Mouse (Mus musculus): ENCODE data around the gene Prss41. TPM values are rescaled to one million over a fixed set of nuclear protein-coding genes. Genes with fewer than 3 reads are reported as not detected.

Gene Prss41
- polyA plus RNA-seq, 1 experiment from 2014 or later: 3.1 TPM

- TF ChIP-seq CTCF (IDR thresholded peaks at IDR 0.05; ENCODE audit: low read depth): peak; percentile 88
- DNase-seq (ENCODE audit: low spot score): peak; percentile 85
- H3K27ac ChIP-seq: no peak overlapping the region
- H3K36me3 ChIP-seq (ENCODE audit: insufficient read depth, low read length): no peaks in the 10 kb centered on the region
- H3K9ac ChIP-seq (ENCODE audit: low read depth, low read length): no peak overlapping the region
- H3K27me3 ChIP-seq (ENCODE audit: insufficient read depth, low read length): no peaks in the 10 kb centered on the region
- ATAC-seq (replicated peaks; ENCODE audit: low FRiP score, low read depth): no peak
- no peak overlapping the region for H3K4me2 ChIP-seq (ENCODE audit: low read length)
- no peaks in the 10 kb centered on the region for H3K4me1 ChIP-seq (replicated peaks; ENCODE audit: insufficient read depth, low read length)
- no peak overlapping the region for H3K4me3 ChIP-seq (replicated peaks; ENCODE audit: low read depth, low read length)
- WGBS: 52% methylated on average over 18 of the region's 19 CpGs
- no peaks in the 10 kb centered on the region for H3K9me3 ChIP-seq (replicated peaks; ENCODE audit: low read length)
These were observed 7.1 kb upstream of the Prss41 start for GRCm38 (mm10) chr17:23850853-23851749.

GRCm38 (mm10) chr17:23850028-23850427 is 6.1 kb upstream of the Prss41 start:
- no peak overlapping the region for H3K27ac ChIP-seq
- no peaks in the 10 kb centered on the region for H3K36me3 ChIP-seq (ENCODE audit: insufficient read depth, low read length)
- TF ChIP-seq CTCF (IDR thresholded peaks at IDR 0.05; ENCODE audit: low read depth): peak; percentile 38
- no peaks in the 10 kb centered on the region for H3K4me1 ChIP-seq (replicated peaks; ENCODE audit: insufficient read depth, low read length)
- H3K27me3 ChIP-seq (ENCODE audit: insufficient read depth, low read length): no peaks in the 10 kb centered on the region
- H3K9ac ChIP-seq (ENCODE audit: low read depth, low read length): no peak overlapping the region
- H3K4me3 ChIP-seq (replicated peaks; ENCODE audit: low read depth, low read length): no peak overlapping the region
- no peaks in the 10 kb centered on the region for H3K9me3 ChIP-seq (replicated peaks; ENCODE audit: low read length)
- WGBS: 69% methylated on average over 2 of the region's 2 CpGs
- no peak overlapping the region for H3K4me2 ChIP-seq (ENCODE audit: low read length)
- no peak for DNase-seq (ENCODE audit: low spot score)
- ATAC-seq (replicated peaks; ENCODE audit: low FRiP score, low read depth): no peak

GRCm38 (mm10) chr17:23843141-23843811 is 696 bp downstream of the Prss41 start:
- Histone ChIP-seq H3K27ac (no peak overlapping the region), H3K27me3 (ENCODE audit: insufficient read depth, low read length) (no peaks in the 10 kb centered on the region), H3K9ac (ENCODE audit: low read depth, low read length) (no peak overlapping the region), H3K36me3 (ENCODE audit: insufficient read depth, low read length) (no peaks in the 10 kb centered on the region), H3K4me2 (ENCODE audit: low read length) (peak overlapping the region; percentile 25), H3K4me1 (replicated peaks; ENCODE audit: insufficient read depth, low read length) (no peaks in the 10 kb centered on the region), H3K9me3 (replicated peaks; ENCODE audit: low read length) (no peaks in the 10 kb centered on the region), H3K4me3 (replicated peaks; ENCODE audit: low read depth, low read length) (no peak overlapping the region)
- no peak for DNase-seq (ENCODE audit: low spot score)
- ATAC-seq (replicated peaks; ENCODE audit: low FRiP score, low read depth): peak; percentile 47; the same call in 1 of the 2 replicates
- TF ChIP-seq CTCF (IDR thresholded peaks at IDR 0.05; ENCODE audit: low read depth): peak; percentile 34; the same call in 1 of the 2 replicates
- WGBS: 49% methylated on average over 23 of the region's 23 CpGs

- DNase-seq (ENCODE audit: low spot score): peak; percentile 85
- no peak for ATAC-seq (replicated peaks; ENCODE audit: low FRiP score, low read depth)
These were observed 2.8 kb downstream of the Prss41 start for GRCm38 (mm10) chr17:23841145-23841544.

GRCm38 (mm10) chr17:23836006-23836575 is 7.9 kb downstream of the Prss41 start, which contains the start of gene Prss33:
Gene Prss33, minus strand, starts transcription at chr17:23836056.
- Histone ChIP-seq H3K9ac (ENCODE audit: low read depth, low read length) (no peak within 1 kb of the TSS), H3K27ac (no peak within 1 kb of the TSS), H3K36me3 (ENCODE audit: insufficient read depth, low read length) (no peaks in the 10 kb centered on the region), H3K4me2 (ENCODE audit: low read length) (no peak within 1 kb of the TSS), H3K4me1 (replicated peaks; ENCODE audit: insufficient read depth, low read length) (no peaks in the 10 kb centered on the region), H3K27me3 (ENCODE audit: insufficient read depth, low read length) (no peaks in the 10 kb centered on the region), H3K4me3 (replicated peaks; ENCODE audit: low read depth, low read length) (no peak within 1 kb of the TSS), H3K9me3 (replicated peaks; ENCODE audit: low read length) (no peaks in the 10 kb centered on the region)
- no peak for TF ChIP-seq CTCF (IDR thresholded peaks at IDR 0.05; ENCODE audit: low read depth)
- 81% methylated on average over 8 of the region's 8 CpGs for WGBS
- DNase-seq (ENCODE audit: low spot score) (no peak), ATAC-seq (replicated peaks; ENCODE audit: low FRiP score, low read depth) (no peak)

More at GRCm38 (mm10) chr17:23841145-23841544, 2.8 kb downstream of the Prss41 start:
- Histone ChIP-seq H3K9ac (ENCODE audit: low read depth, low read length) (no peak overlapping the region), H3K9me3 (replicated peaks; ENCODE audit: low read length) (no peaks in the 10 kb centered on the region), H3K27me3 (ENCODE audit: insufficient read depth, low read length) (no peaks in the 10 kb centered on the region), H3K36me3 (ENCODE audit: insufficient read depth, low read length) (no peaks in the 10 kb centered on the region), H3K4me1 (replicated peaks; ENCODE audit: insufficient read depth, low read length) (no peaks in the 10 kb centered on the region), H3K4me3 (replicated peaks; ENCODE audit: low read depth, low read length) (no peak overlapping the region), H3K4me2 (ENCODE audit: low read length) (no peak overlapping the region), H3K27ac (no peak overlapping the region)
- TF ChIP-seq CTCF (IDR thresholded peaks at IDR 0.05; ENCODE audit: low read depth): peak; percentile 79
- 32% methylated on average over 4 of the region's 4 CpGs for WGBS

GRCm38 (mm10) chr17:23831201-23831600 is 12.8 kb downstream of the Prss41 start:
- Histone ChIP-seq H3K27ac (no peak overlapping the region), H3K9me3 (replicated peaks; ENCODE audit: low read length) (no peaks in the 10 kb centered on the region), H3K36me3 (ENCODE audit: insufficient read depth, low read length) (peaks cover 2% of the 10 kb centered on the region; the same call in 1 of the 2 replicates), H3K4me2 (ENCODE audit: low read length) (no peak overlapping the region), H3K4me3 (replicated peaks; ENCODE audit: low read depth, low read length) (no peak overlapping the region), H3K4me1 (replicated peaks; ENCODE audit: insufficient read depth, low read length) (no peaks in the 10 kb centered on the region; the same call in 1 of the 2 replicates), H3K9ac (ENCODE audit: low read depth, low read length) (no peak overlapping the region), H3K27me3 (ENCODE audit: insufficient read depth, low read length) (no peaks in the 10 kb centered on the region)
- DNase-seq (ENCODE audit: low spot score) (no peak), ATAC-seq (replicated peaks; ENCODE audit: low FRiP score, low read depth) (no peak)
- no peak for TF ChIP-seq CTCF (IDR thresholded peaks at IDR 0.05; ENCODE audit: low read depth)
- WGBS: 95% methylated on average over 1 of the region's 1 CpGs

Measured in kidney, postnatal 0 days (tissue).